Mouse (Mus musculus): Measurements from ENCODE around the gene Rbm17.

GRCm38 (mm10) chr2:11571004-11571535 is 32.9 kb downstream of the Rbm17 start:
- TF ChIP-seq CTCF (IDR thresholded peaks at IDR 0.05) (no peak), POLR2A (IDR thresholded peaks at IDR 0.05; ENCODE audit: insufficient read depth, low read depth, low read length) (no peak)

Data from heart, adult 2 months (tissue).